Mouse (Mus musculus) layer of hippocampus, adult 8-10 months (tissue): ENCODE results near the gene Ttbk1. TPM values are rescaled to one million over a fixed set of nuclear protein-coding genes. Genes with fewer than 3 reads are reported as not detected.

Experiments
- DNase-seq, 2 experiments: peaks; one replicate each; pipeline ENCODE4 v3.0.0; 2022; ENCODE audit warnings: low spot score in 2 of 2
- total RNA-seq, 4 experiments: library from RNA; stranded (reverse); gene quantifications; 2 replicates each; pipeline ENCODE4 v1.2.4; 2022

Ttbk1 gene
- total RNA-seq, 4 experiments from 2014 or later, result 101 to 124 (median 111) TPM

GRCm38 (mm10) chr17:46477286-46477685 is 10.2 kb downstream of the Ttbk1 start:
- DNase-seq, result no peak

- no peak for DNase-seq
These were observed 10.9 kb downstream of the Ttbk1 start for GRCm38 (mm10) chr17:46476601-46477000.

GRCm38 (mm10) chr17:46467830-46468229 is 19.6 kb downstream of the Ttbk1 start:
- no peak for DNase-seq

GRCm38 (mm10) chr17:46462226-46462625 is 25.2 kb downstream of the Ttbk1 start:
- no peak for DNase-seq

GRCm38 (mm10) chr17:46461347-46461746 is 26.1 kb downstream of the Ttbk1 start:
- DNase-seq, result no peak

GRCm38 (mm10) chr17:46460673-46461072 is 26.8 kb downstream of the Ttbk1 start:
- no peak for DNase-seq

GRCm38 (mm10) chr17:46458439-46458838 is 29.0 kb downstream of the Ttbk1 start:
- DNase-seq, result no peak

- no peak for DNase-seq
These were observed 29.7 kb downstream of the Ttbk1 start for GRCm38 (mm10) chr17:46457791-46458190.

- DNase-seq, result no peak
These were observed 32.3 kb downstream of the Ttbk1 start for GRCm38 (mm10) chr17:46455110-46455691.

GRCm38 (mm10) chr17:46454539-46454938 is 32.9 kb downstream of the Ttbk1 start:
- no peak for DNase-seq

GRCm38 (mm10) chr17:46453970-46454411 is 33.5 kb downstream of the Ttbk1 start:
- DNase-seq, result no peak

- no peak for DNase-seq
These were observed 34.0 kb downstream of the Ttbk1 start for GRCm38 (mm10) chr17:46453302-46453948.

GRCm38 (mm10) chr17:46452683-46453082 is 34.8 kb downstream of the Ttbk1 start:
- DNase-seq, result no peak

GRCm38 (mm10) chr17:46446264-46446663 is 41.2 kb downstream of the Ttbk1 start:
- DNase-seq, result no peak

GRCm38 (mm10) chr17:46444839-46445579 is 42.5 kb downstream of the Ttbk1 start:
- no peak for DNase-seq

- no peak for DNase-seq
These were observed 48.3 kb downstream of the Ttbk1 start for GRCm38 (mm10) chr17:46439176-46439575.

GRCm38 (mm10) chr17:46438298-46438873 is 49.1 kb downstream of the Ttbk1 start, which contains the start of gene Slc22a7:
TSS of gene Slc22a7 (minus strand) at chr17:46438457.
- DNase-seq, result no peak

GRCm38 (mm10) chr17:46436672-46437366 is 50.7 kb downstream of the Ttbk1 start:
- no peak for DNase-seq

GRCm38 (mm10) chr17:46433627-46434026 is 53.8 kb downstream of the Ttbk1 start:
- no peak for DNase-seq

GRCm38 (mm10) chr17:46428761-46429414 is 58.6 kb downstream of the Ttbk1 start, which contains the start of gene Crip3:
TSS of gene Crip3 (plus strand) at chr17:46428926.
- no peak for DNase-seq

GRCm38 (mm10) chr17:46426496-46426895 is 61.0 kb downstream of the Ttbk1 start:
- DNase-seq, result no peak
